Mouse (Mus musculus) heart, postnatal 0 days (tissue): ENCODE measurements around the gene Porcn. TPM values are rescaled to one million over a fixed set of nuclear protein-coding genes. Genes with fewer than 3 reads are reported as not detected.

ENCODE experiments used
- ATAC-seq: fragments of 200-750 bp; cut with Nextera tagmentation; 2 replicates; pipeline ENCODE4 v1.8.0; 2017; ENCODE audit warnings: low read depth, moderate number of reproducible peaks, moderate library complexity; ENCODE audit not compliant: insufficient read depth
- DNase-seq: peaks from one replicate; pipeline ENCODE4 v3.0.0-alpha.2; 2016; ENCODE audit warnings: low spot score
- H3K27ac ChIP-seq: fragments of 300-500 bp; sonication (generic); 2 replicates; pipeline ENCODE4 v1.5.1; 2014; ENCODE audit warnings: low read depth, mild to moderate bottlenecking
- H3K27me3 ChIP-seq: fragments of 300-500 bp; sonication (generic); 2 replicates; pipeline ENCODE4 v1.6.1; 2014; ENCODE audit warnings: low read length, mixed read lengths; ENCODE audit not compliant: control insufficient read depth, insufficient read depth
- H3K36me3 ChIP-seq: fragments of 300-500 bp; sonication (generic); replicated peaks from 2 replicates; pipeline ENCODE4 v1.6.1; 2014; ENCODE audit warnings: low read length, mixed read lengths; ENCODE audit not compliant: control insufficient read depth, insufficient read depth
- H3K4me1 ChIP-seq: fragments of 300-500 bp; sonication (generic); 2 replicates; pipeline ENCODE4 v1.6.1; 2014; ENCODE audit warnings: antibody characterized with exemption; ENCODE audit not compliant: control insufficient read depth, insufficient read depth
- H3K4me2 ChIP-seq: fragments of 300-500 bp; sonication (generic); 2 replicates; pipeline ENCODE4 v1.6.1; 2014; ENCODE audit warnings: low read depth, mild to moderate bottlenecking, low read length, moderate library complexity
- H3K4me3 ChIP-seq: fragments of 300-500 bp; sonication (generic); 2 replicates; pipeline ENCODE4 v1.5.1; 2014; ENCODE audit warnings: low read depth, low read length
- H3K9ac ChIP-seq: fragments of 300-500 bp; sonication (generic); replicated peaks from 2 replicates; pipeline ENCODE4 v1.6.1; 2014; ENCODE audit warnings: low read depth, low read length, mixed read lengths
- H3K9me3 ChIP-seq: fragments of 300-500 bp; sonication (generic); replicated peaks from 2 replicates; pipeline ENCODE4 v1.6.1; 2016; ENCODE audit warnings: low read length; ENCODE audit not compliant: control insufficient read depth
- CTCF ChIP-seq: IDR thresholded peaks from 2 replicates; pipeline ENCODE4 v1.5.1; 2016; ENCODE audit warnings: antibody characterized with exemption, control low read depth, low read depth
- EP300 ChIP-seq: IDR thresholded peaks from 2 replicates; pipeline ENCODE4 v1.6.1; 2016; ENCODE audit warnings: antibody characterized with exemption, low read depth
- WGBS: fragments of 180-500 bp; shearing (Covaris S2); extraction: QIAGEN DNeasy Blood & Tissue Kit; methylation state at CpG from one replicate; pipeline ENCODE4 v1.1.7; 2014; 5-methylcytosine and 5-hydroxymethylcytosine counted together
- polyA plus RNA-seq: library from polyadenylated mRNA; unstranded; fragments of >200 nt; fragmentation: Nextera tagmentation; extraction: Ambion mirVana; gene quantifications from 2 replicates; pipeline ENCODE4 v1.2.1, GENCODE M21; 2015
- total RNA-seq: library from RNA; depleted of rRNA; stranded (reverse); fragments of >200 nt; gene quantifications from 2 replicates; pipeline ENCODE4 v1.2.3, GENCODE M21; 2014; ENCODE audit warnings: low replicate concordance; rRNA removed

The Porcn gene
- total RNA-seq (1.6 and 5.6 TPM in 2 replicates), polyA plus RNA-seq (2.5 and 2.9 TPM in 2 replicates)

DNA sequence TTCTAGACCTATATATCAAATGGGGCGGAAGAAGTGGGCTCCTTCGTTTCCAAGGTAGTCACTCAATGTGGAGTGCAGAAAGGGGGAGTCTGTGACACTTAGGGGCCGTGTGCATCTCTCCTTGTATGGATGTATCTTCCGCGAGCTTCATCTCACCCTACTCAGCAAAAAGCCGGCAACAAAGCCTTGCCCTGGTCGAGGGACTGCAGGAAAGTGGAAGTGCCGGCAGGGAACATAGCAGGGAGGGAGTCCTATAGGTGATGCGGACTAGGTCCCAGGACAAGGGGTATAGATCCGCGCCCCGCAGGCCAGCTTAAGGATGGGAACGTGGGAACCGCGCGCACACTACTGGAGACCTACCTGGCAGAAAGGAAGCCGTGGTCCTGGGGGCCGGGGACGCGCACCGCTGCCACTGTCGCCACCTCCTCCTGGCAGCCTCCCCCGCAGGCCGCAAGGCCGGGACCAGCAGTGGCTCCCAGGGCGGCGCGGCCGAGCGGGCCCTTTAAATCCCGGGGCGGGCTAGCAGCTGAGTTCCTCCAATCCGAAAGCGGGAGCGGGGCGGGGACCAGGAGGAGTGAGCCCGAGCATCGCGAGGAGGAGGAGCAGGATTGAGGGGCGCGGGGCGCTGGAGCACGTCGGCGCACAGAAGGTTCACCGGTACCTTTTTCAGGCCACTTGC is at the start of gene Porcn:
Porcn (minus strand) TSS at position 511 of the 679 bp plus-strand sequence.
- DNase-seq: peak; percentile 27
- Histone ChIP-seq H3K27me3 (no peaks in the 10 kb centered on the region), H3K36me3 (no peaks in the 10 kb centered on the region), H3K4me1 (no peaks in the 10 kb centered on the region), H3K27ac (no peak within 1 kb of the TSS), H3K9ac (peak within 1 kb of the TSS; percentile 53), H3K4me3 (peak within 1 kb of the TSS; percentile 59), H3K4me2 (peak within 1 kb of the TSS; percentile 82), H3K9me3 (no peaks in the 10 kb centered on the region)
- WGBS: 14% methylated on average over 41 of the region's 46 CpGs
- peak; percentile 90 for ATAC-seq
- TF ChIP-seq EP300 (no peak), CTCF (no peak)

DNA sequence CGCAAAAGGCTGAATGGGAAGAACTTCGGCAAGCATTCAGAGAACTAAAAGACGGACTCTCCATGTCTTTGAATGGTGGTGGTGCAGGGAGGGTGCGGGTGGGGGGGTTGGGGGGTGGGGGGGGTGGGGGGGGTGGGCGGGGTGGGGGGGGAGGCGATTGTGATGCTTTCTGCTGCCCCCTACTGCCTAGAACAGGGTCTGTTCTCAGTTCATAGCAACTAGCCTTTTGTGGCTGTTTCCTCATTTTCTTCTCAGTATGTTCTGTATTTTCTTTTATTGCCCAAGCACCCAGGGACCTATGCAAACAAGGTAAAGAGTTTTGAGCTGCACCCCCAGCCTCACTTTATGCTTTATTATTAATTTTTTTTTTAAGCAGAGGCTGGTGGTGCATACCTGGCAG is 49.5 kb upstream of the Porcn start:
- 36% methylated on average over 4 of the region's 6 CpGs for WGBS
- TF ChIP-seq EP300 (no peak), CTCF (no peak)
- Histone ChIP-seq H3K4me2 (no peak overlapping the region), H3K27me3 (no peaks in the 10 kb centered on the region), H3K4me1 (no peaks in the 10 kb centered on the region), H3K4me3 (no peak overlapping the region), H3K36me3 (no peaks in the 10 kb centered on the region), H3K9me3 (no peaks in the 10 kb centered on the region), H3K27ac (no peak overlapping the region), H3K9ac (no peak overlapping the region)
- DNase-seq: no peak
- ATAC-seq: no peak

DNA sequence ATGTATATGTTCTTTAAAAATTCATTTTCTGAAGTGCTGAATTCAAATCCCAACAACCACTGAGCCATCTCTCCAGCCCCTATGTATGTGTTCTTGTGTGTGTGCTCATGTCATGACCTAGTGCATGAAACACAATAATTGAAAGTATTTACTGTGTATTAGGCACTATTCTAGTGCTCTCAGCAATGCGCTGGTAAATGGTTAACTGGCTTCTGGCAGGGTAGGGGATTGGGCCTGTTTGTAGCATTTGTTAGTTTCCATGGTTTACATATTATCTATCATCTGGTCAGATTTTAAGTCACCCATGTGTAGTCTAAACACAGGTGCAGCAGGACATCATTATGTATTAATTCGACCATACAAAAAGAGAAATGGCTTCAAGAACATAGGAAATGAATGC is 47.4 kb upstream of the Porcn start:
- Histone ChIP-seq H3K9ac (no peak overlapping the region), H3K4me2 (no peak overlapping the region), H3K4me3 (no peak overlapping the region), H3K36me3 (no peaks in the 10 kb centered on the region), H3K9me3 (no peaks in the 10 kb centered on the region), H3K27me3 (no peaks in the 10 kb centered on the region), H3K4me1 (no peaks in the 10 kb centered on the region), H3K27ac (no peak overlapping the region)
- 62% methylated on average over 2 of the region's 2 CpGs for WGBS
- DNase-seq (no peak), ATAC-seq (no peak)
- TF ChIP-seq EP300 (no peak), CTCF (no peak)

DNA sequence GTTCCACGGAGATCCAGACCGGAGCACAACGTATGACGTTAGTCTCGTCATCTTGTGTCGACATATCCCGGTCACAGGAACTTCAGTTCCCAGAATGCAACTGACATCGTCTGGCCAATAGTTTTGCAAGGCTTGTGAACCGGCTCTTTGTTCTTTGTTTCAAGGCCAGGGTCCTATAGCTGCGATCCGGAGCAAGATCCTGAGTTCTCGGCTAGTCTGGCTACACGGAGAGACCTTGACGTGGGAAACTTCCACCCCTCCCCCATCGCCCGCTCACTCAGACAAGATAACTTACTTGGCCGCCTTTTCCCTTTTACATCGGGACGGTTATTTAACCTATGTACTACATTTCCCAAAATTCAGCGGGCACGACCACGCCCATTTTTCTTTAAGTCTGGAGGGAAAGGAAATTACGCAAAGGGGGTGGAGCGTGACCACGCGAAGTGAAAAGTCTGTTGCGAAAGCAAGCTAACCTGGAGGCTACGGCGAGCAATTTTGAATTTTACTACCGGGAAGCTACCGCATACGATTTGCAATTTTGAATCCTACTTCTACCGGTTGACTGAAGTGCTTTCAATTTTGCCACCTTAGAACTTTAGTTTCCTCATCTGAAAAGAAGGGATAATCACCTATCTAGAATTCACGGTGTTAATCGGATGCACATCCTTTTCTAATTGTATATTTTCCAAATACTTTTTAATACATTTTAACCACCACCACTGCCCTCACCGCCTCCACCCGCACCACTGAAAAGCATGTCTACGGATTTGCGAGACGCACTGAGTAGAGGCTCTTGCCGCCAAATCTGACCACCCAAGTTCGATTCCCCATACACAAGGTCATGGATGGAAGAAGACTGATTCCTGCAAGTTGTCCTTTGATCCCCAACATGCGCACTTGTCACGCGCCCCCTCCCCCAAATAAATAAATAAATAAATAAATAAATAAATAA is 46.3 kb upstream of the Porcn start, which contains the start of gene Ftsj1:
Ftsj1 (minus strand) TSS at position 73 of the 952 bp plus-strand sequence.
- H3K27ac ChIP-seq: peak within 1 kb of the TSS; percentile 74
- H3K4me1 ChIP-seq: no peaks in the 10 kb centered on the region
- no peaks in the 10 kb centered on the region for H3K27me3 ChIP-seq
- peak within 1 kb of the TSS; percentile 57 for H3K9ac ChIP-seq
- H3K4me3 ChIP-seq: peak within 1 kb of the TSS; percentile 56
- WGBS: 12% methylated on average over 45 of the region's 45 CpGs
- peak; percentile 90 for DNase-seq
- TF ChIP-seq EP300 (no peak), CTCF (no peak)
- H3K36me3 ChIP-seq: no peaks in the 10 kb centered on the region
- peak; percentile 94 for ATAC-seq
- peak within 1 kb of the TSS; percentile 65 for H3K4me2 ChIP-seq
- H3K9me3 ChIP-seq: no peaks in the 10 kb centered on the region

DNA sequence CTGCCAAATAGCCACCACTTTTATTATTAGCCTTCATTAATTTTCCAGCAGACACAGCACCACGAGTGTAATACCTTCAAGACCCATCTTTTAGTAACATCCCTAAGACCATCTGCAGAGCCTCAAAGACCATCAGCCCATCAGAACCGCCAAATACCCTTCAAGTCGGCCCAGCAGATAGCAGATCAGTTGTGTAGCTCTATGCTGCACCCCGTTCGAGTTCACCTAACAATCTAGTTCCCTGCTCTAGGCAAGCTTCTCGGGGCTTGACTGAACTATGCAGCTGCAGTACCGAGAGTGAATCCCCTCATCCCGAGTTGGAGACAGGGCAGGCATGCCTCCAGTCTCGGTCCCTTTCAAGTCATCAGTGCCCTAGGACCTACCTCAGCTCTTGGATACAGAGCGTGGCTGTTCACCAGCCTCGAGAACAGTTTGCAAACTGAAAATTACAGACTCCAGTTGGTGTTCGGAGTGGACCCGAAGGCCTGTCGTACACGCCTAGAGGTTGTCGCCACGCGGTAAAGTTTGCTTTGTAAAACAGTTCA is 45.5 kb upstream of the Porcn start:
- 14% methylated on average over 18 of the region's 18 CpGs for WGBS
- Histone ChIP-seq H3K4me2 (peak overlapping the region; percentile 65), H3K36me3 (no peaks in the 10 kb centered on the region), H3K9ac (peak overlapping the region; percentile 57), H3K27ac (no peak overlapping the region), H3K9me3 (no peaks in the 10 kb centered on the region), H3K4me1 (no peaks in the 10 kb centered on the region), H3K4me3 (peak overlapping the region; percentile 56), H3K27me3 (no peaks in the 10 kb centered on the region)
- ATAC-seq (peak; percentile 47), DNase-seq (no peak)
- TF ChIP-seq EP300: no peak
- no peak for TF ChIP-seq CTCF
